Mouse (Mus musculus): Measurements from ENCODE around the gene Fam166b. TPM values are rescaled to one million over a fixed set of nuclear protein-coding genes. Genes with fewer than 3 reads are reported as not detected.

Fam166b gene
- polyA plus RNA-seq, 1 experiment from 2014 or later: 0.28 TPM

GRCm38 (mm10) chr4:43418450-43418849 lies 10.5 kb downstream of the Fam166b start:
- Histone ChIP-seq H3K36me3 (ENCODE audit: control insufficient read depth, insufficient read depth, low read length) (no peaks in the 10 kb centered on the region; the same call in 1 of the 2 replicates), H3K4me3 (ENCODE audit: low read depth, low read length) (no peak overlapping the region), H3K27me3 (ENCODE audit: control insufficient read depth, insufficient read depth, low read length) (no peaks in the 10 kb centered on the region), H3K4me1 (replicated peaks; ENCODE audit: control insufficient read depth, insufficient read depth, low read length) (no peaks in the 10 kb centered on the region), H3K27ac (ENCODE audit: low read depth, low read length) (no peak overlapping the region), H3K9ac (ENCODE audit: low read length) (no peak overlapping the region), H3K4me2 (ENCODE audit: low read depth, low read length, severe bottlenecking) (no peak overlapping the region), H3K9me3 (ENCODE audit: control insufficient read depth, low read length) (no peaks in the 10 kb centered on the region)
- ATAC-seq (replicated peaks; ENCODE audit: low FRiP score): no peak
- no peak for DNase-seq (ENCODE audit: low spot score)
- WGBS: 79% methylated on average over 4 of the region's 4 CpGs

DNA sequence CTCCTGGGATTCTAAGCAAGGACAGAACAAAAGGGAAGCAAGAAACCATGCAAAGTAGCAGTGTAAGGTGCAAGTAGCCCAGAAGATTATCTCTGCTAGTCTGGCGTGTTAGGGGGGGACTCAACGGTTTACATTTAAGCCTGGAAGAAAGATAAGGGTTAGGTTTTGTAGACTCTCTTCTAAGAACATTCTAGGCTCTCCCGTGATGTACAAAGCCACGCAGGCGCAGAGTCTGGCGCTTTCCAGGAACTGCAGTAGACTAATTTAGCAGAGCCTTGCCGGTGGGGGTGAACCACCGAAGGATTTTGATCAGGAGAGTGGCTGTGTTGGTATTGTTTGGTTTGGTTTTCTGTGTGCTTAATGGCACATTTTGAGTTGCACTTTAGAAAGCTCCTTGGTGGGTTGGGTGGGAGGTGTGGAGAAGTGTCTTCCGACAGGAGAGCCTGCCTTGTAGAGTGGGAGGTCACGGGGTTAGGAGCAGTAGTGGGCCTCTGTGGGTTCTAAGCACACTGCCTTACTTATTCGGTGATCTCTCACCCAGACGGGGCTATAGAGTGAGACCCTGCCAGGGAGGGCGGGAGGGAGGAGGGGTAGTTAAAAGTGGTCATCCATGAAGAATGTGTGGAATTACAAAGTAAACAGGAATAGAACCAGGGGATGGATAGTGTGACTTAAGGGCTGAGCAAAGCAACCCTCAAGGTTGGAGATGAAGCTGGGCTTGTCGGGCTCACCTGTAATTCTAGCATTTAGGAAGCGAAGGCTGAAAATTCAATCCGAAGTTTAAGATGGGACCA lies 11.5 kb downstream of the Fam166b start:
- H3K9me3 ChIP-seq (ENCODE audit: control insufficient read depth, low read length): no peaks in the 10 kb centered on the region
- no peak overlapping the region for H3K9ac ChIP-seq (ENCODE audit: low read length)
- ATAC-seq (replicated peaks; ENCODE audit: low FRiP score): no peak
- no peak overlapping the region for H3K27ac ChIP-seq (ENCODE audit: low read depth, low read length)
- 84% methylated on average over 16 of the region's 16 CpGs for WGBS
- H3K4me2 ChIP-seq (ENCODE audit: low read depth, low read length, severe bottlenecking): no peak overlapping the region
- no peak for DNase-seq (ENCODE audit: low spot score)
- no peaks in the 10 kb centered on the region; the same call in 1 of the 2 replicates for H3K36me3 ChIP-seq (ENCODE audit: control insufficient read depth, insufficient read depth, low read length)
- no peaks in the 10 kb centered on the region for H3K27me3 ChIP-seq (ENCODE audit: control insufficient read depth, insufficient read depth, low read length)
- H3K4me3 ChIP-seq (ENCODE audit: low read depth, low read length): no peak overlapping the region
- no peaks in the 10 kb centered on the region for H3K4me1 ChIP-seq (replicated peaks; ENCODE audit: control insufficient read depth, insufficient read depth, low read length)

DNA sequence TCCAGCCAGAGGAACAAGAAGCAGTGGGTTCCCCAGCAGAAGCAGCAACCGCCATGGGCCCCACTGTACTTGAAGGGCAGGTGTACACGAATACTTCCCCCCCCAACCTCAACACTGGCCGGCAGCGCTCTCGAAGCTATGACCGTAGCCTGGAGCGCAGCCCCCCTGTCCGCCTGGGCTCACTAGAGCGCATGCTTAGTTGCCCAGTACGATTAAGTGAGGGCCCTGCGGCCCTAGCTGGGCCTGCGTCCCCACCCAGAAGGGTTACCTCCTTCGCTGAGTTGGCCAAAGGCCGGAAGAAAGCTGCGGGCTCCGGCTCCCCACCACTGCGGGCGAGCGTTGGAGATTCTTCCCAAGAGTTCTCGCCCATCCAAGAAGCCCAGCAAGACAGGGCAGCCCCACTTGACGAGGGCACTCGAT lies 12.9 kb downstream of the Fam166b start:
- Histone ChIP-seq H3K4me1 (replicated peaks; ENCODE audit: control insufficient read depth, insufficient read depth, low read length) (no peaks in the 10 kb centered on the region), H3K4me3 (ENCODE audit: low read depth, low read length) (no peak overlapping the region), H3K4me2 (ENCODE audit: low read depth, low read length, severe bottlenecking) (no peak overlapping the region), H3K9me3 (ENCODE audit: control insufficient read depth, low read length) (no peaks in the 10 kb centered on the region), H3K36me3 (ENCODE audit: control insufficient read depth, insufficient read depth, low read length) (no peaks in the 10 kb centered on the region; the same call in 1 of the 2 replicates), H3K27ac (ENCODE audit: low read depth, low read length) (no peak overlapping the region), H3K9ac (ENCODE audit: low read length) (no peak overlapping the region), H3K27me3 (ENCODE audit: control insufficient read depth, insufficient read depth, low read length) (no peaks in the 10 kb centered on the region)
- WGBS: 95% methylated on average over 22 of the region's 22 CpGs
- DNase-seq (ENCODE audit: low spot score) (no peak), ATAC-seq (replicated peaks; ENCODE audit: low FRiP score) (no peak)

DNA sequence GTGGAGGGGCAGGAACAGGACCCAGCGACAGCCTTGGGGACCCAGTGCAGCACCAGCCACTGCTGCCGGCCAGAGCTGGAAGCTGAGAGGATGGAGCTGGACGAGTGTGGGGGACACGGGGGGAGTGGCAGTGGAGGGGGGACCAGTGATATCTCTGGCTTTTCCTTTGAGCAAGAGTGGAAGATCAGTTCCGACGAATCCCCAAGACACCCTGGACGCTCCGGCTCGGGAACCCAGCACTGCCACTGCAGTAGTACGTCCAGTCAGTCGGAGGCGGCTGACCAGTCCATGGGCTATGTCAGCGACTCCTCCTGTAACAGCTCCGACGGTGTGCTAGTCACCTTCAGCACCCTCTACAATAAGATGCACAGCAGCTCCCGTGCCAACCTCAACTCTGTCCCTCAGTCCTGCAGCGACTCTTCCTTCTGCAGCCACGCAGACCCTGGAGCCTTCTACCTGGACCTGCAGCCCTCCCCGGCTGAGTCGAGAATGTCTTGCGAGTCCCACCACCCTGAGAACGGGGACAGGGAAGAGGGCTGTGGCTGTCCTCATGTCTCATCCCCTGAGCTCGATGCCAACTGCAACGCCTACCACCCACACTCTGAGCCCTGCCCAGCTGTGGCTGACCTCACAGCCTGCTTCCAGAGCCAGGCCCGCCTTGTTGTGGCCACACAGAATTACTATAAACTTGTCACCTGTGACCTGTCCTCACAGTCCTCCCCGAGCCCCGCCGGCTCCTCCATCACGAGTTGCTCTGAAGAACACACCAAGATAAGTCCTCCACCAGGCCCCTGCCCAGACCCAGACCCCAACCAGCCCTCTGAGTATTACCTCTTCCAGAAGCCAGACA lies 13.5 kb downstream of the Fam166b start:
- no peaks in the 10 kb centered on the region for H3K9me3 ChIP-seq (ENCODE audit: control insufficient read depth, low read length)
- H3K4me1 ChIP-seq (replicated peaks; ENCODE audit: control insufficient read depth, insufficient read depth, low read length): no peaks in the 10 kb centered on the region
- no peaks in the 10 kb centered on the region; the same call in 1 of the 2 replicates for H3K36me3 ChIP-seq (ENCODE audit: control insufficient read depth, insufficient read depth, low read length)
- no peak overlapping the region for H3K27ac ChIP-seq (ENCODE audit: low read depth, low read length)
- H3K9ac ChIP-seq (ENCODE audit: low read length): no peak overlapping the region
- WGBS: 90% methylated on average over 29 of the region's 29 CpGs
- no peak overlapping the region for H3K4me3 ChIP-seq (ENCODE audit: low read depth, low read length)
- no peaks in the 10 kb centered on the region for H3K27me3 ChIP-seq (ENCODE audit: control insufficient read depth, insufficient read depth, low read length)
- DNase-seq (ENCODE audit: low spot score) (no peak), ATAC-seq (replicated peaks; ENCODE audit: low FRiP score) (no peak)
- H3K4me2 ChIP-seq (ENCODE audit: low read depth, low read length, severe bottlenecking): no peak overlapping the region

GRCm38 (mm10) chr4:43414761-43415160 lies 14.2 kb downstream of the Fam166b start:
- ATAC-seq (replicated peaks; ENCODE audit: low FRiP score): no peak
- no peaks in the 10 kb centered on the region for H3K4me1 ChIP-seq (replicated peaks; ENCODE audit: control insufficient read depth, insufficient read depth, low read length)

DNA sequence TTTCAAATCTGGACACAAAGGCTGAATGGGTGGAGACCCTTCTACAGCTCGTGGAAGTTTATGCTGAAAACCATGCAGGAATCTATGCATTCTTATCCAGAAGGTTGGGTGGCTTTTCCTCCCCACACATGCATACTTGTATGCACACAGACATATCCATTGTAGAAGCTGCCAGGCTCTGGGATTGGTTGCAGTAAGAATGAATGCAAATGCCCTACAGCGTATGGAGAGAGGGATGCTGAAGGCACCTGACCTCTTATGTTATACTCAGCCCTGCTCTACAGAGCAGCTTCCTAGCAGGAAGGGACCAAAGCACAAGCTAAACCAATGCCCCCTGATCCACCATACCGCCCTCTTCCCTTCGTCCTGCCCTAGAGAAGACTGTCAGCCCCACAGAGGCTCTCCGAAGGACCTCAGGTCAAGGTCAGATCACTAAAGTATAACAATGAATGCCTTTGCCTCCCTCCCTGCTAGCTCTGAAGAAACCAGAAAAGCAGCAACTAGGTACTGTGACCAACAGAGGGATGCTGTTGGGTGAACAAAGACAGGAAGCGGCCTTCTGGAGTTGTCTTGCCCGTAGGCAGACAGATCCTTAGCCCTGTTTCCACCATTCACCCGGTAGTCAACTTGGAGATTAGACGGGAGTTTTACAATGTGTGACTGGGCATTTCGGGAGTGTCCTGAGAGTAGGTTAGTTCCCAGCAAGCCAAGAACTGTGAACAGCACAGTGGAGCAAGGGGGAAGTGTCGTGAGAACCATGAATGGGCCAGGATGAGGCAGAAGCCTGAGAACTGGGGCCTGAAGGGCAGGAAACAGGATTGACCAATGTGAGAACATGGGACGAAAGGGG lies 21.6 kb downstream of the Fam166b start:
- H3K9me3 ChIP-seq (ENCODE audit: control insufficient read depth, low read length): no peaks in the 10 kb centered on the region
- 72% methylated on average over 12 of the region's 12 CpGs for WGBS
- peak overlapping the region; percentile 66 for H3K4me2 ChIP-seq (ENCODE audit: low read depth, low read length, severe bottlenecking)
- H3K9ac ChIP-seq (ENCODE audit: low read length): peak overlapping the region; percentile 68
- H3K27me3 ChIP-seq (ENCODE audit: control insufficient read depth, insufficient read depth, low read length): no peaks in the 10 kb centered on the region
- ATAC-seq (replicated peaks; ENCODE audit: low FRiP score) (no peak), DNase-seq (ENCODE audit: low spot score) (peak; percentile 49)
- no peaks in the 10 kb centered on the region for H3K36me3 ChIP-seq (ENCODE audit: control insufficient read depth, insufficient read depth, low read length)
- H3K4me1 ChIP-seq (replicated peaks; ENCODE audit: control insufficient read depth, insufficient read depth, low read length): peaks cover 6% of the 10 kb centered on the region; the same call in 1 of the 2 replicates
- H3K4me3 ChIP-seq (ENCODE audit: low read depth, low read length): peak overlapping the region; percentile 41
- H3K27ac ChIP-seq (ENCODE audit: low read depth, low read length): 0 out of 2 replicates have a peak overlapping the region, but pooled peaks have one; percentile 31

More at GRCm38 (mm10) chr4:43414761-43415160, 14.2 kb downstream of the Fam166b start:
- Histone ChIP-seq H3K9me3 (ENCODE audit: control insufficient read depth, low read length) (no peaks in the 10 kb centered on the region), H3K4me3 (ENCODE audit: low read depth, low read length) (no peak overlapping the region), H3K36me3 (ENCODE audit: control insufficient read depth, insufficient read depth, low read length) (no peaks in the 10 kb centered on the region; the same call in 1 of the 2 replicates), H3K4me2 (ENCODE audit: low read depth, low read length, severe bottlenecking) (no peak overlapping the region), H3K9ac (ENCODE audit: low read length) (no peak overlapping the region), H3K27ac (ENCODE audit: low read depth, low read length) (no peak overlapping the region), H3K27me3 (ENCODE audit: control insufficient read depth, insufficient read depth, low read length) (no peaks in the 10 kb centered on the region)
- WGBS: 91% methylated on average over 14 of the region's 14 CpGs
- DNase-seq (ENCODE audit: low spot score): no peak

DNA sequence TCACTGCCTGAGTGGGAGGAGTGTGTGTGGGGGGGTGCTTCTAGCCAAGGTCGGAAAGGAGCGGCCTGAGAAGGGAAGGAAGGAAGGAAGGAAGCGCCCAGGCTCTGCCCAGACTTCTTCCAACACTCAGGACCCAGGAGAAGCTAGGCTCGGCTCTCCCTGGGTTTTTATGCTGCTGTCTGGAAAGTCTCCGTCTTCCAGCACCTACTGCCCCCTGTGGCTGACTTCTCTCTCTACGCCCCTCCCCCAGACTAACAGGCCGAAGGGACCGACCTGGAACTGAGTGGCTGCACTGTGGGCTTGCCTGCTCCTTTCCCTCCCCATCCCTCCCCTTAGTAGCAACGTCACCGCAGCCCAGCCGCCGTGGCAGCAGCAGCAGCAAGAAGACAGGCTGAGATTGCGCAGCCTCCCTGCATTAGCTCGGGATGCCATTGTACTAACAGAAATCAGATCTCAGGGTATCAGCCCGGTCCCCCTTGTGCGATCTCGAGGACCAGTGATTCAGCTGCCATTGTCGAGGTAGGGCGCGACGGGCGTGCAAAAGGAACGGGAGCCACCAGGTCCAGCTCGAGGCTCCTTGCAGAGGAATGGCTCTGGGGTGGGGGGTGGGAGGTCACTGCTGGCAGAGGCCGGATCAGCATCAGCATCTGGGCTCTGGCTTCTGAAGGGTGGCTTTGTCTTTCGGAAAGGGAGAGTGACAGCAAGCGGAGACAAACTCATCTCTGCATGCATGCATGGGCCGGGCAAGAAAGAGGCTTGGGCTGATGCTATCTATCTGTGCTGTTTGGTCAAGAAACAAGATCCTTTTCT lies 22.6 kb downstream of the Fam166b start:
- Histone ChIP-seq H3K4me3 (ENCODE audit: low read depth, low read length) (peak overlapping the region; percentile 41), H3K4me1 (replicated peaks; ENCODE audit: control insufficient read depth, insufficient read depth, low read length) (peaks cover 8% of the 10 kb centered on the region; the same call in 1 of the 2 replicates), H3K9me3 (ENCODE audit: control insufficient read depth, low read length) (no peaks in the 10 kb centered on the region), H3K27me3 (ENCODE audit: control insufficient read depth, insufficient read depth, low read length) (no peaks in the 10 kb centered on the region), H3K9ac (ENCODE audit: low read length) (peak overlapping the region; percentile 68), H3K4me2 (ENCODE audit: low read depth, low read length, severe bottlenecking) (peak overlapping the region; percentile 66), H3K27ac (ENCODE audit: low read depth, low read length) (peak overlapping the region; percentile 70; the same call in 1 of the 2 replicates), H3K36me3 (ENCODE audit: control insufficient read depth, insufficient read depth, low read length) (no peaks in the 10 kb centered on the region)
- DNase-seq (ENCODE audit: low spot score): peak; percentile 88
- ATAC-seq (replicated peaks; ENCODE audit: low FRiP score): peak; percentile 93
- 1% methylated on average over 28 of the region's 28 CpGs for WGBS

Measured in forebrain, embryonic 11.5 days (tissue).